Mouse (Mus musculus): ENCODE measurements around the gene Gtf2h3. TPM values are rescaled to one million over a fixed set of nuclear protein-coding genes. Genes with fewer than 3 reads are reported as not detected.
"Not testable (repeated sequence)": the region's sequence is repeated elsewhere in the genome, so short reads cannot be mapped to it uniquely, and the experiment has no call there.

The Gtf2h3 gene
- polyA plus RNA-seq, 1 experiment from 2014 or later = 78.7 TPM

- ATAC-seq (replicated peaks; ENCODE audit: low FRiP score) = no peak
- WGBS = 100% methylated on average over 3 of the region's 3 CpGs
- Histone ChIP-seq H3K9me3 (replicated peaks) (no peaks in the 10 kb centered on the region), H3K9ac (no peak overlapping the region), H3K27ac (no peak overlapping the region), H3K4me2 (no peak overlapping the region), H3K27me3 (no peaks in the 10 kb centered on the region), H3K4me3 (replicated peaks) (no peak overlapping the region), H3K4me1 (no peaks in the 10 kb centered on the region), H3K36me3 (peaks cover 88% of the 10 kb centered on the region)
Measured at GRCm38 (mm10) chr5:124592768-124593167, 13.8 kb downstream of the Gtf2h3 start.

- H3K4me2 ChIP-seq = peak overlapping the region; percentile 86
- no peak overlapping the region for H3K27ac ChIP-seq
- peak; percentile 100 for ATAC-seq (replicated peaks; ENCODE audit: low FRiP score)
- H3K9me3 ChIP-seq (replicated peaks) = no peaks in the 10 kb centered on the region
- 8% methylated on average over 30 of the region's 30 CpGs for WGBS
- H3K9ac ChIP-seq = peak overlapping the region; percentile 58
- peak overlapping the region; percentile 67 for H3K4me3 ChIP-seq (replicated peaks)
- H3K27me3 ChIP-seq = no peaks in the 10 kb centered on the region
- peaks cover 14% of the 10 kb centered on the region for H3K4me1 ChIP-seq
- H3K36me3 ChIP-seq = peaks cover 41% of the 10 kb centered on the region
Measured at GRCm38 (mm10) chr5:124598224-124599174, 19.6 kb downstream of the Gtf2h3 start.

GRCm38 (mm10) chr5:124599726-124600125 lies 20.8 kb downstream of the Gtf2h3 start:
- peak overlapping the region; percentile 86 for H3K4me2 ChIP-seq
- not testable (repeated sequence) for ATAC-seq (replicated peaks; ENCODE audit: low FRiP score); H3K9me3 ChIP-seq (replicated peaks); H3K9ac ChIP-seq; H3K27me3 ChIP-seq; H3K27ac ChIP-seq
- peaks cover 29% of the 10 kb centered on the region for H3K36me3 ChIP-seq
- peaks cover 14% of the 10 kb centered on the region for H3K4me1 ChIP-seq
- whole genome bisulfite sequencing = 68% methylated on average over 8 of the region's 8 CpGs
- H3K4me3 ChIP-seq (replicated peaks) = peak overlapping the region; percentile 67

- H3K4me3 ChIP-seq (replicated peaks) = no peak overlapping the region
- no peak overlapping the region for H3K27ac ChIP-seq
- H3K4me1 ChIP-seq = peaks cover 14% of the 10 kb centered on the region
- H3K36me3 ChIP-seq = 0 out of 2 replicates have a peak, but pooled peaks cover 7% of the 10 kb centered on the region
- no peak for ATAC-seq (replicated peaks; ENCODE audit: low FRiP score)
- WGBS = 71% methylated on average over 5 of the region's 5 CpGs
- no peak overlapping the region for H3K4me2 ChIP-seq
- H3K9ac ChIP-seq = no peak overlapping the region
- H3K9me3 ChIP-seq (replicated peaks) = no peaks in the 10 kb centered on the region
- H3K27me3 ChIP-seq = no peaks in the 10 kb centered on the region
Measured at GRCm38 (mm10) chr5:124602349-124602748, 23.4 kb downstream of the Gtf2h3 start.

GRCm38 (mm10) chr5:124604296-124604695 lies 25.4 kb downstream of the Gtf2h3 start:
- H3K27ac ChIP-seq = no peak overlapping the region
- H3K27me3 ChIP-seq = no peaks in the 10 kb centered on the region
- WGBS = 90% methylated on average over 4 of the region's 4 CpGs

GRCm38 (mm10) chr5:124605041-124605622 lies 26.2 kb downstream of the Gtf2h3 start:
- no peak overlapping the region for H3K27ac ChIP-seq
- H3K36me3 ChIP-seq = peaks cover 13% of the 10 kb centered on the region; the same call in 1 of the 2 replicates
- H3K4me3 ChIP-seq (replicated peaks) = no peak overlapping the region
- H3K4me2 ChIP-seq = no peak overlapping the region
- no peak overlapping the region for H3K9ac ChIP-seq
- 74% methylated on average over 17 of the region's 17 CpGs for WGBS
- ATAC-seq (replicated peaks; ENCODE audit: low FRiP score) = no peak
- no peaks in the 10 kb centered on the region for H3K27me3 ChIP-seq
- H3K9me3 ChIP-seq (replicated peaks) = no peaks in the 10 kb centered on the region
- H3K4me1 ChIP-seq = no peaks in the 10 kb centered on the region

More at GRCm38 (mm10) chr5:124604296-124604695, 25.4 kb downstream of the Gtf2h3 start:
- Histone ChIP-seq H3K36me3 (peaks cover 11% of the 10 kb centered on the region; the same call in 1 of the 2 replicates), H3K9me3 (replicated peaks) (no peaks in the 10 kb centered on the region), H3K4me3 (replicated peaks) (no peak overlapping the region), H3K9ac (no peak overlapping the region), H3K4me1 (peaks cover 6% of the 10 kb centered on the region), H3K4me2 (no peak overlapping the region)
- no peak for ATAC-seq (replicated peaks; ENCODE audit: low FRiP score)

GRCm38 (mm10) chr5:124610965-124611364 lies 32.0 kb downstream of the Gtf2h3 start:
- 77% methylated on average over 10 of the region's 10 CpGs for WGBS
- no peak overlapping the region for H3K27ac ChIP-seq
- H3K36me3 ChIP-seq = peaks cover 28% of the 10 kb centered on the region
- no peaks in the 10 kb centered on the region for H3K9me3 ChIP-seq (replicated peaks)
- H3K4me2 ChIP-seq = no peak overlapping the region
- no peak overlapping the region for H3K4me3 ChIP-seq (replicated peaks)
- ATAC-seq (replicated peaks; ENCODE audit: low FRiP score) = no peak
- no peaks in the 10 kb centered on the region for H3K4me1 ChIP-seq
- H3K9ac ChIP-seq = no peak overlapping the region
- no peaks in the 10 kb centered on the region for H3K27me3 ChIP-seq

- peak overlapping the region; percentile 45 for H3K27ac ChIP-seq
- H3K4me3 ChIP-seq (replicated peaks) = no peak overlapping the region
- H3K4me1 ChIP-seq = no peaks in the 10 kb centered on the region
- 76% methylated on average over 11 of the region's 11 CpGs for WGBS
- peaks cover 25% of the 10 kb centered on the region for H3K36me3 ChIP-seq
- no peak overlapping the region for H3K4me2 ChIP-seq
- no peaks in the 10 kb centered on the region for H3K9me3 ChIP-seq (replicated peaks)
- no peak for ATAC-seq (replicated peaks; ENCODE audit: low FRiP score)
- H3K9ac ChIP-seq = no peak overlapping the region
- H3K27me3 ChIP-seq = no peaks in the 10 kb centered on the region
Measured at GRCm38 (mm10) chr5:124614709-124615108, 35.8 kb downstream of the Gtf2h3 start.

- Histone ChIP-seq H3K36me3 (peaks cover 12% of the 10 kb centered on the region), H3K4me2 (no peak overlapping the region), H3K27me3 (no peaks in the 10 kb centered on the region), H3K4me1 (no peaks in the 10 kb centered on the region), H3K27ac (no peak overlapping the region), H3K9ac (no peak overlapping the region), H3K9me3 (replicated peaks) (no peaks in the 10 kb centered on the region), H3K4me3 (replicated peaks) (no peak overlapping the region)
- WGBS = 83% methylated on average over 10 of the region's 10 CpGs
- no peak for ATAC-seq (replicated peaks; ENCODE audit: low FRiP score)
Measured at GRCm38 (mm10) chr5:124618711-124619110, 39.8 kb downstream of the Gtf2h3 start.

- H3K27me3 ChIP-seq = no peaks in the 10 kb centered on the region
Measured at GRCm38 (mm10) chr5:124621362-124621761, 42.4 kb downstream of the Gtf2h3 start.

GRCm38 (mm10) chr5:124622890-124623289 lies 44.0 kb downstream of the Gtf2h3 start:
- Histone ChIP-seq H3K9me3 (replicated peaks) (no peaks in the 10 kb centered on the region), H3K4me2 (no peak overlapping the region), H3K4me1 (peaks cover 1% of the 10 kb centered on the region), H3K9ac (no peak overlapping the region), H3K27ac (no peak overlapping the region), H3K4me3 (replicated peaks) (no peak overlapping the region), H3K27me3 (no peaks in the 10 kb centered on the region), H3K36me3 (0 out of 2 replicates have a peak, but pooled peaks cover 6% of the 10 kb centered on the region)
- WGBS = 87% methylated on average over 15 of the region's 15 CpGs
- ATAC-seq (replicated peaks; ENCODE audit: low FRiP score) = no peak

More at GRCm38 (mm10) chr5:124621362-124621761, 42.4 kb downstream of the Gtf2h3 start:
- Histone ChIP-seq H3K4me2 (no peak overlapping the region), H3K9ac (no peak overlapping the region), H3K4me3 (replicated peaks) (no peak overlapping the region), H3K36me3 (peaks cover 8% of the 10 kb centered on the region; the same call in 1 of the 2 replicates), H3K27ac (no peak overlapping the region), H3K9me3 (replicated peaks) (no peaks in the 10 kb centered on the region), H3K4me1 (no peaks in the 10 kb centered on the region)
- 74% methylated on average over 13 of the region's 13 CpGs for WGBS
- no peak for ATAC-seq (replicated peaks; ENCODE audit: low FRiP score)

GRCm38 (mm10) chr5:124624291-124624690 lies 45.4 kb downstream of the Gtf2h3 start:
- no peak for ATAC-seq (replicated peaks; ENCODE audit: low FRiP score)
- 93% methylated on average over 9 of the region's 9 CpGs for WGBS
- Histone ChIP-seq H3K4me1 (peaks cover 7% of the 10 kb centered on the region), H3K9me3 (replicated peaks) (no peaks in the 10 kb centered on the region), H3K4me2 (no peak overlapping the region), H3K9ac (no peak overlapping the region), H3K4me3 (replicated peaks) (no peak overlapping the region), H3K36me3 (0 out of 2 replicates have a peak, but pooled peaks cover 6% of the 10 kb centered on the region), H3K27me3 (no peaks in the 10 kb centered on the region), H3K27ac (no peak overlapping the region)
